Mouse (Mus musculus) heart, adult 2 months (tissue): ENCODE results near the gene Emx2. TPM values are rescaled to one million over a fixed set of nuclear protein-coding genes. Genes with fewer than 3 reads are reported as not detected.

Experiments used
- DNase-seq, 2 experiments: peaks; one replicate each; pipeline ENCODE4 v3.0.0; 2021
- H3K27ac ChIP-seq: fragments of 200-600 bp; 2 replicates; pipeline ENCODE4 v1.8.1; 2022
- H3K27me3 ChIP-seq: fragments of 200-500 bp; 2 replicates; pipeline ENCODE4 v1.6.1; 2012; ENCODE audit warnings: mild to moderate bottlenecking, low read length, inconsistent platforms, mixed read lengths; ENCODE audit not compliant: control insufficient read depth, insufficient read depth
- H3K36me3 ChIP-seq: fragments of 200-500 bp; 2 replicates; pipeline ENCODE4 v1.6.1; 2012; ENCODE audit warnings: low read length, inconsistent platforms; ENCODE audit not compliant: control insufficient read depth, insufficient read depth
- H3K4me1 ChIP-seq: fragments of 200-500 bp; 2 replicates; pipeline ENCODE4 v1.6.1; 2011; ENCODE audit warnings: low read length; ENCODE audit not compliant: control insufficient read depth, insufficient read depth
- H3K4me3 ChIP-seq: fragments of 200-600 bp; 2 replicates; pipeline ENCODE4 v1.8.1; 2022
- H3K79me2 ChIP-seq: fragments of 200-500 bp; replicated peaks from 2 replicates; pipeline ENCODE4 v1.6.1; 2012; ENCODE audit warnings: mild to moderate bottlenecking, inconsistent platforms, low read length, moderate library complexity, mixed read lengths; ENCODE audit not compliant: control insufficient read depth, insufficient read depth
- H3K9ac ChIP-seq: fragments of 200-500 bp; 2 replicates; pipeline ENCODE4 v1.6.1; 2012; ENCODE audit warnings: low read depth, mild to moderate bottlenecking, control low read depth, inconsistent platforms, low read length, mixed read lengths
- CTCF ChIP-seq: fragments of 200-600 bp; IDR thresholded peaks from 2 replicates; pipeline ENCODE4 v1.8.1; 2022; ENCODE audit warnings: antibody characterized with exemption, mild to moderate bottlenecking, moderate library complexity
- EP300 ChIP-seq: fragments of 200-500 bp; IDR thresholded peaks from 2 replicates; pipeline ENCODE4 v1.6.1; 2011; ENCODE audit warnings: low read depth, low read length, control low read depth; ENCODE audit not compliant: insufficient read depth
- POLR2A ChIP-seq: fragments of 200-500 bp; IDR thresholded peaks from 2 replicates; pipeline ENCODE4 v1.6.1; 2011; ENCODE audit warnings: mild to moderate bottlenecking, low read depth, low read length, control low read depth; ENCODE audit not compliant: insufficient read depth
- WGBS: fragments of 180-500 bp; shearing (Covaris S2); methylation state at CpG from one replicate; pipeline ENCODE4 v1.1.7; 2018; 5-methylcytosine and 5-hydroxymethylcytosine counted together
- intact Hi-C: fragments of 180-260 bp; cut with DNase I; formaldehyde crosslinking; loops from one replicate; pipeline ENCODE4 v1.15.1; 2025
- polyA plus RNA-seq: library from polyadenylated mRNA; depleted of rRNA; stranded (reverse); fragments of >200 nt; gene quantifications from 2 replicates; pipeline ENCODE4 v1.2.3, GENCODE M21; 2012
- total RNA-seq, 2 experiments: library from RNA; stranded (reverse); gene quantifications; 2 replicates each; pipeline ENCODE4 v1.2.3; 2021

Emx2 gene
- total and polyA plus RNA-seq, 3 experiments = not detected

DNA sequence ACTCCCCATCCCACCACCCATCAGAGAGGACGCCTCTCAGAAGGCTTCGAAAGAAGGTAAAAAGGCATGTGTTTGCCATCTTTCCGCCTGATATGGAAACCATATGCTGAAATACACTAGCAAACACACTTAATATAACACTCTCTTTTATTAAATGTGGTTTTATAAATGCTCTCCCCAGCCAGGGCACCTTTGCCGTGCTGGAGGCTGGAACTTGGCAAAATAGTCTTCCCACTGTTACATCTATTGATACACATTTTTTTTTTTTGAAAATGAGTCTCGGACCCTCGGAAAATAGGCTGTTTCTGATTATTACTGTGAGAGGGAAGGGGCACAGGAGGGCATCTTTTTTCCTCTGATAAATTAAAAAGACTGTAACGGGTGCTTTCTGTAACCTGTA is 33.2 kb upstream of the Emx2 start:
- TF ChIP-seq CTCF = no peak
- TF ChIP-seq EP300 = no peak
- no peak for TF ChIP-seq POLR2A
- no peak overlapping the region for H3K4me3 ChIP-seq
- intact Hi-C loops = no loop called here
- no peaks in the 10 kb centered on the region for H3K36me3 ChIP-seq
- no peak overlapping the region for H3K9ac ChIP-seq
- no peak for DNase-seq
- H3K27me3 ChIP-seq = no peaks in the 10 kb centered on the region
- H3K27ac ChIP-seq = no peak overlapping the region
- no peaks in the 10 kb centered on the region for H3K4me1 ChIP-seq
- no peaks in the 10 kb centered on the region for H3K79me2 ChIP-seq
- WGBS = 81% methylated on average over 7 of the region's 7 CpGs

GRCm38 (mm10) chr19:59432286-59432685 is 25.9 kb upstream of the Emx2 start:
- Histone ChIP-seq H3K9ac (no peak overlapping the region), H3K4me1 (no peaks in the 10 kb centered on the region), H3K27ac (no peak overlapping the region), H3K4me3 (no peak overlapping the region), H3K36me3 (no peaks in the 10 kb centered on the region), H3K79me2 (no peaks in the 10 kb centered on the region), H3K27me3 (peaks cover 3% of the 10 kb centered on the region; the same call in 1 of the 2 replicates)
- 24% methylated on average over 6 of the region's 6 CpGs for WGBS
- no peak for DNase-seq
- TF ChIP-seq POLR2A (no peak), EP300 (no peak), CTCF (no peak)
- intact Hi-C loops = no loop called here

DNA sequence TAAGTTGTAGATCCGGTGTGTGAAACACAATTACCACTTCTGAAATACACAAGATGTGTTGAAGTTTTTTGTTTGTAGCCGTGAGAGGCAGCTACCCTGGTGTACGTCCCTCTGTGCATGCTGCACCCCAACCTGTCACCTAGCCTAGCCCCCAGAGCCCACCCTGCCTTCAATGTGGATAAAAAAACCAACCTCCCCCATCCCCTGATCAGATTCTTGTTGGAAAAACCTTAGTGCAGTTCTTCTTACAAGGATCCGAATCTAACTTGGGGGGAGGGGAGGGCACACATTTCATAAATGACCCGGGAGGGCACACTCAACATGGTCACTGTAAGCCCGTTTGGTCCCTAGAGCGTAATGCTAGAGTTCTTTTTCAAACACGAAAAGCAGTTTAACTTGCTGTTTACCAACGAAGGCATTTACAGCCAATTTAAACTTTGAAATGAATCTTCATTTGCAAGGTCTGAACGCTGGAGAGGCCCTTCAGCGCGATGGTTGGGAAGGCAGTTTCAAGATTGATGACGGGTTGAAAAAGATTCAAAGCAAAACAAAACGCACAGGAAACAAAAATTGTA is 7.5 kb upstream of the Emx2 start:
- H3K4me3 ChIP-seq = no peak overlapping the region
- intact Hi-C loops = loop anchor here (10.0 kb wide), 1 partner anchor 894 kb away; no protein-coding TSS in a partner anchor

DNA sequence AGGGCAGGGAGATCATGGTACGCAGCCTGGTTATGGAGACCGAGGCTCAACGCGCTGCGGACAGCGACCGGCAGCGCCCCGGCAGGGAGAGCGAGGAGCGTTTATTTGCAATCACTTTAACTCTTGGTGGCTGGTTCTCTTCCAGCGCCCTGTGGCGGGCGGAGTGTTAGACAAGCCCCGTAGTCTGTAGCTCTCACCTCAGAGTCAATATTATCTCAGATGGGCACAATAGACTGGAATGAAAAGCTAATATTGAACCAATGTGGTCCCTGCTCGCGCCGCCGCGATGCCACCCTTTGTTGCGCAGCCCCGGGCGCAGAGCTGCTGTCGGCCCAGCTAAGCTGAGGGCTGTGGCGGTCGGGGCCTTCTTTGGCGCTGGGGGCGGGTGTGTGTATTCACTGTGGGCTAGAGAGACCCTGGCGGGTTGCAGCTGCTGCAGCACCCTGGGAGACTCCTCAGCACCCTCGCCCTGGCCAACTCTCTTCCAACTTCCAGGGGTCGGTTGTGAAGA is 6.7 kb upstream of the Emx2 start:
- WGBS = 1% methylated on average over 31 of the region's 31 CpGs
- Histone ChIP-seq H3K27ac (no peak overlapping the region), H3K9ac (no peak overlapping the region), H3K4me1 (no peaks in the 10 kb centered on the region), H3K79me2 (no peaks in the 10 kb centered on the region), H3K4me3 (no peak overlapping the region), H3K36me3 (no peaks in the 10 kb centered on the region), H3K27me3 (peaks cover 12% of the 10 kb centered on the region)
- TF ChIP-seq EP300 (no peak), POLR2A (no peak), CTCF (no peak)
- DNase-seq = no peak
- intact Hi-C loops = loop anchor here (10.0 kb wide), 1 partner anchor 893 kb away; no protein-coding TSS in a partner anchor

More for the DNA sequence above, 7.5 kb upstream of the Emx2 start:
- Histone ChIP-seq H3K9ac (no peak overlapping the region), H3K27me3 (peaks cover 10% of the 10 kb centered on the region), H3K4me1 (no peaks in the 10 kb centered on the region), H3K36me3 (no peaks in the 10 kb centered on the region), H3K79me2 (no peaks in the 10 kb centered on the region), H3K27ac (no peak overlapping the region)
- WGBS = 11% methylated on average over 14 of the region's 14 CpGs
- no peak for DNase-seq
- TF ChIP-seq POLR2A (no peak), CTCF (no peak), EP300 (no peak)

DNA sequence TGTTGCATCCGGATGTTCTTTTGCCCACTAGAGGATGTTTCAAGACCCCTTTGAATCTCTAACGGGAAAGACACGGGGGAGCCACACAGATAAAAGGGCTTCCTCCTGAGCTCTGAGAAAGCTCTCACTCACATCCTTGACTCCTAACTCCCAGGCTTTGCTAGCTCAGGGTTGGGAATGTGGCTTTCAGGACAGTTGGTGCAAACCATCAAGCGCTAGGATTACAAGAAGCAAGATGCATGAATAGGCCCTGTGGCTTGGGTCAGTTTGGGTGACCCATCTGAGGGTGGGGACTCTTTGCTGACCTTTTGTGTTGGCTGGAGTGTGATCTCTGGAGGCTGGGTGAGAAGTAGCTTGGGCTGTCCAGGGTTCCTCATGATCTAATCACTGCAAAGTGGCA is 5.9 kb upstream of the Emx2 start:
- H3K27ac ChIP-seq = no peak overlapping the region
- TF ChIP-seq EP300 (no peak), POLR2A (no peak), CTCF (no peak)
- intact Hi-C loops = loop anchor here (10.0 kb wide), 1 partner anchor 892 kb away; no protein-coding TSS in a partner anchor
- H3K9ac ChIP-seq = no peak overlapping the region
- H3K27me3 ChIP-seq = peaks cover 13% of the 10 kb centered on the region
- H3K36me3 ChIP-seq = no peaks in the 10 kb centered on the region
- H3K4me1 ChIP-seq = no peaks in the 10 kb centered on the region
- WGBS = 5% methylated on average over 4 of the region's 4 CpGs
- no peaks in the 10 kb centered on the region for H3K79me2 ChIP-seq
- no peak for DNase-seq
- H3K4me3 ChIP-seq = no peak overlapping the region

DNA sequence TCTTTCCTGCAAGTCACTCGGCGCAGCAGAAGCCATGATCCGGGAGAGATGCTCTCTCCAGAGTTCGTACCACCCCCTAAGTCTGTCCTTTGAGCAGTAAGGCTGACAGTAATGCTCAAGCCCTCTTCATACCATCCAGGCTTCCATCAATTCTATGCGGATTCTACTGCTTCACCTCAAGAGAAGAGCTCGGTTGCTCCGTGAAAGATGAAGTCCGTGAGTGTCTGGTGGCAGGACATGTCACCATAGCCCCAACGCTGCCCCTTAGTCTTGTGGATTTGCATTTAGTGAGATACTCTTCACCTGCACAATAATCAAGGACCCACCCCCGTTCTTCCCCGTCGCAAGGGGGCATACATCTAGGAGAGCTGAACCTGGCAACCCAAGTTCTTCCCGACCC is 4.6 kb upstream of the Emx2 start:
- H3K79me2 ChIP-seq = no peaks in the 10 kb centered on the region
- no peak overlapping the region for H3K27ac ChIP-seq
- no peak overlapping the region for H3K9ac ChIP-seq
- TF ChIP-seq POLR2A (no peak), CTCF (no peak), EP300 (no peak)
- 16% methylated on average over 13 of the region's 13 CpGs for WGBS
- H3K27me3 ChIP-seq = peaks cover 19% of the 10 kb centered on the region
- no peak overlapping the region for H3K4me3 ChIP-seq
- no peaks in the 10 kb centered on the region for H3K36me3 ChIP-seq
- H3K4me1 ChIP-seq = no peaks in the 10 kb centered on the region
- intact Hi-C loops = loop anchor here (10.0 kb wide), 1 partner anchor 891 kb away; no protein-coding TSS in a partner anchor
- no peak for DNase-seq
